ENCODE assay signal across 38 mouse cellular contexts in genomic region chr4:98846396-98846795, GRCm38 (mm10). TPM values are rescaled to one million over a fixed set of nuclear protein-coding genes. Genes with fewer than 3 reads are reported as not detected.
A peak's percentile ranks its signal among the peaks of the same experiment; 100 is the strongest.
DNase-seq lines count a peak whose midpoint lies in the region; ATAC-seq lines count a peak whose summit lies in the region.
"Had no signal": no experiment of that assay in that cellular context is flagged by ENCODE, and none has a peak within 500 bp of the region (broad histone marks: within the 10 kb centered on the region; RNA-seq: fewer than 3 reads in every experiment).

No protein-coding gene starts in this region.

- no peak overlapping the region for H3K4me2 ChIP-seq in intestine, embryonic 16.5 days (ENCODE audit: low read depth, low read length)
- no peak overlapping the region for H3K4me2 ChIP-seq in intestine, embryonic 15.5 days (replicated peaks)
- H3K4me2 ChIP-seq: embryonic facial prominence, embryonic 12.5 days; forebrain, embryonic 15.5 days; heart, embryonic 12.5 days; hindbrain, embryonic 14.5 days; limb, embryonic 15.5 days; liver, embryonic 13.5 days; midbrain, embryonic 15.5 days; neural tube, embryonic 15.5 days; stomach, embryonic 15.5 days had no signal

- no peaks in the 10 kb centered on the region for H3K36me3 ChIP-seq in intestine, embryonic 16.5 days (ENCODE audit: control insufficient read depth, insufficient read depth, low read length)
- no peaks in the 10 kb centered on the region for H3K36me3 ChIP-seq in intestine, embryonic 15.5 days
- no peaks in the 10 kb centered on the region for H3K36me3 ChIP-seq in limb, embryonic 10.5 days
- H3K36me3 ChIP-seq: embryonic facial prominence, embryonic 12.5 days; forebrain, embryonic 10.5 days; forebrain, embryonic 15.5 days; G1E; heart, embryonic 12.5 days; limb, embryonic 15.5 days; liver, embryonic 13.5 days; midbrain, embryonic 10.5 days; midbrain, embryonic 15.5 days; neural tube, embryonic 15.5 days; stomach, embryonic 15.5 days had no signal

- no peaks in the 10 kb centered on the region for H3K27me3 ChIP-seq in intestine, embryonic 16.5 days (replicated peaks; ENCODE audit: control insufficient read depth, insufficient read depth, low read length)
- H3K27me3 ChIP-seq in intestine, embryonic 15.5 days (replicated peaks), result no peaks in the 10 kb centered on the region
- H3K27me3 ChIP-seq in limb, embryonic 10.5 days (ENCODE audit: low read depth, poor library complexity, severe bottlenecking), result no peaks in the 10 kb centered on the region
- H3K27me3 ChIP-seq: embryonic facial prominence, embryonic 12.5 days; forebrain, embryonic 15.5 days; heart, embryonic 12.5 days; limb, embryonic 15.5 days; liver, embryonic 13.5 days; midbrain, embryonic 15.5 days; neural tube, embryonic 15.5 days; stomach, embryonic 15.5 days had no signal

- no peak overlapping the region for H3K9ac ChIP-seq in intestine, embryonic 16.5 days (ENCODE audit: low read depth, low read length)
- no peak overlapping the region for H3K9ac ChIP-seq in intestine, embryonic 15.5 days
- H3K9ac ChIP-seq: embryonic facial prominence, embryonic 12.5 days; forebrain, embryonic 15.5 days; heart, embryonic 12.5 days; hindbrain, embryonic 14.5 days; limb, embryonic 15.5 days; liver, embryonic 13.5 days; midbrain, embryonic 15.5 days; neural tube, embryonic 15.5 days; stomach, embryonic 15.5 days had no signal

- no peak overlapping the region for H3K4me3 ChIP-seq in intestine, embryonic 16.5 days (ENCODE audit: low read length)
- H3K4me3 ChIP-seq in intestine, embryonic 15.5 days (replicated peaks), result no peak overlapping the region
- H3K4me3 ChIP-seq in limb, embryonic 10.5 days, result no peak overlapping the region
- H3K4me3 ChIP-seq: embryonic facial prominence, embryonic 12.5 days; forebrain, embryonic 10.5 days; forebrain, embryonic 15.5 days; heart, adult 2 months; heart, embryonic 12.5 days; limb, embryonic 15.5 days; liver, embryonic 13.5 days; midbrain, embryonic 10.5 days; midbrain, embryonic 15.5 days; neural tube, embryonic 15.5 days; stomach, embryonic 15.5 days had no signal

- peaks cover 4% of the 10 kb centered on the region; the same call in 1 of the 2 replicates for H3K4me1 ChIP-seq in intestine, embryonic 16.5 days (ENCODE audit: control insufficient read depth, insufficient read depth, low read length)
- H3K4me1 ChIP-seq in intestine, embryonic 15.5 days (replicated peaks), result no peaks in the 10 kb centered on the region
- H3K4me1 ChIP-seq in limb, embryonic 10.5 days, result peaks cover 20% of the 10 kb centered on the region
- H3K4me1 ChIP-seq: forebrain, embryonic 15.5 days; liver, embryonic 13.5 days; midbrain, embryonic 15.5 days; neural tube, embryonic 15.5 days; stomach, embryonic 15.5 days had no signal

- no peaks in the 10 kb centered on the region for H3K9me3 ChIP-seq in intestine, embryonic 16.5 days (ENCODE audit: control insufficient read depth, low read length)
- H3K9me3 ChIP-seq in intestine, embryonic 15.5 days, result no peaks in the 10 kb centered on the region
- H3K9me3 ChIP-seq in limb, embryonic 10.5 days (replicated peaks), result no peaks in the 10 kb centered on the region
- H3K9me3 ChIP-seq: embryonic facial prominence, embryonic 12.5 days; forebrain, embryonic 10.5 days; forebrain, embryonic 15.5 days; limb, embryonic 15.5 days; liver, embryonic 13.5 days; midbrain, embryonic 10.5 days; midbrain, embryonic 15.5 days; neural tube, embryonic 15.5 days; stomach, embryonic 15.5 days had no signal

- ATAC-seq in intestine, embryonic 16.5 days, result no peak
- no peak for ATAC-seq in intestine, embryonic 15.5 days
- no peak for ATAC-seq in megakaryocyte progenitor cell, adult 5-6 weeks (replicated peaks; ENCODE audit: poor library complexity)
- ATAC-seq: forebrain, embryonic 15.5 days; midbrain, embryonic 15.5 days had no signal

- 0 out of 2 replicates have a peak overlapping the region, but pooled peaks have one; percentile 12 for H3K27ac ChIP-seq in intestine, embryonic 16.5 days (ENCODE audit: low read length)
- no peak overlapping the region for H3K27ac ChIP-seq in intestine, embryonic 15.5 days
- H3K27ac ChIP-seq in limb, embryonic 10.5 days, result peak overlapping the region; percentile 74; the same call in 1 of the 2 replicates
- H3K27ac ChIP-seq: embryonic facial prominence, embryonic 12.5 days; forebrain, embryonic 10.5 days; forebrain, embryonic 15.5 days; heart, adult 2 months; hindbrain, embryonic 14.5 days; limb, embryonic 15.5 days; liver, embryonic 13.5 days; midbrain, embryonic 10.5 days; midbrain, embryonic 15.5 days; neural tube, embryonic 15.5 days; stomach, embryonic 15.5 days had no signal

- peak; percentile 96 for DNase-seq in R1 (ENCODE audit: low read depth, low spot score)
- DNase-seq in limb, embryonic 10.5 days (ENCODE audit: low spot score), result no peak
- no peak for DNase-seq in adrenal gland, postnatal 14 days
- DNase-seq in spleen, postnatal 36 days (ENCODE audit: low spot score in 2 of 2), result no peak
- DNase-seq: adrenal gland, postnatal 36 days; cerebellum, adult 2 months; cerebellum, postnatal 25 days; gastrocnemius, postnatal 25 days; heart, adult 2 months; kidney, adult 9 months; liver, embryonic 13.5 days; lung, adult 18-20 months; lung, postnatal 14 days; right cerebral cortex, adult 18-20 months had no signal

- WGBS in intestine, embryonic 16.5 days, result 30% methylated on average over 3 of the region's 3 CpGs
- WGBS in intestine, embryonic 15.5 days, result 44% methylated on average over 3 of the region's 3 CpGs
- WGBS in limb, embryonic 10.5 days, result 45% methylated on average over 3 of the region's 3 CpGs

RNA-seq across cellular contexts. Expression of gene I0C0044D17Rik, which starts 22.8 kb away (rescaled TPM):
- not detected in 2 replicates for polyA plus RNA-seq in intestine, embryonic 16.5 days (2015; fragmentation: Nextera tagmentation; extraction: Ambion mirVana)
- not detected in 2 replicates for polyA plus RNA-seq in intestine, embryonic 15.5 days (2015; fragmentation: Nextera tagmentation; extraction: Ambion mirVana)
- not detected in 2 replicates for polyA plus RNA-seq in limb, embryonic 10.5 days (2016; fragmentation: Nextera tagmentation; extraction: Ambion mirVana)
- not detected in 2 replicates for total RNA-seq in adrenal gland, postnatal 14 days (2021)
- total RNA-seq in megakaryocyte progenitor cell, adult 5-6 weeks (2015), result not detected in 2 replicates
- not detected in 2 replicates for total RNA-seq in megakaryocyte progenitor cell, adult 5-6 weeks (2017)
- total RNA-seq: adrenal gland, adult 18-20 months; adrenal gland, postnatal 36 days; G1E; gastrocnemius, adult 18-20 months; gastrocnemius, postnatal 25 days; heart, adult 2 months; hematopoietic stem cell, adult 5-6 weeks; layer of hippocampus, adult 18-20 months; layer of hippocampus, postnatal 10 days; left cerebral cortex, adult 18-20 months; left cerebral cortex, postnatal 25 days had no signal
- polyA plus RNA-seq: brain, embryonic 14.5 days; cerebellum, adult 2 months; embryonic facial prominence, embryonic 12.5 days; forebrain, embryonic 10.5 days; forebrain, embryonic 15.5 days; frontal cortex, adult 2 months; G1E; heart, adult 2 months; heart, embryonic 12.5 days; heart, postnatal 0 days; hindbrain, embryonic 14.5 days; limb, embryonic 15.5 days; liver, embryonic 13.5 days; midbrain, embryonic 10.5 days; midbrain, embryonic 15.5 days; neural tube, embryonic 15.5 days; stomach, embryonic 15.5 days had no signal

RNA-seq across cellular contexts. Expression of gene Kank4, which starts 29.1 kb away (rescaled TPM):
- polyA plus RNA-seq in intestine, embryonic 16.5 days (2015; fragmentation: Nextera tagmentation; extraction: Ambion mirVana), result 0.89 TPM in 2 replicates
- 1.3 and 1.4 TPM in 2 replicates for polyA plus RNA-seq in intestine, embryonic 15.5 days (2015; fragmentation: Nextera tagmentation; extraction: Ambion mirVana)
- 1.7 and 2.5 TPM in 2 replicates for polyA plus RNA-seq in limb, embryonic 10.5 days (2016; fragmentation: Nextera tagmentation; extraction: Ambion mirVana)
- 2.3 and 2.4 TPM in 2 replicates for total RNA-seq in adrenal gland, postnatal 14 days (2021)
- total RNA-seq in megakaryocyte progenitor cell, adult 5-6 weeks (2015), result not detected in 2 replicates
- 0.12 TPM in 1 of 2 replicates, not detected in the other for total RNA-seq in megakaryocyte progenitor cell, adult 5-6 weeks (2017)
- total RNA-seq: hematopoietic stem cell, adult 5-6 weeks had no signal
- polyA plus RNA-seq: G1E had no signal
